Mouse (Mus musculus): Measurements from ENCODE around the gene Art1.

- TF ChIP-seq CTCF (IDR thresholded peaks at IDR 0.05; ENCODE audit: borderline replicate concordance, insufficient read depth, low read depth, low read length) (no peak), POLR2A (IDR thresholded peaks at IDR 0.05; ENCODE audit: borderline replicate concordance, insufficient read depth, low read length) (no peak)
These were observed 15.8 kb downstream of the Art1 start for GRCm38 (mm10) chr7:102117382-102117781.

Measured in cerebellum, adult 2 months (tissue).